Mouse (Mus musculus) kidney, embryonic 14.5 days (tissue): ENCODE results near the gene Fam161b. TPM values are rescaled to one million over a fixed set of nuclear protein-coding genes. Genes with fewer than 3 reads are reported as not detected.

Source experiments
- ATAC-seq: fragments of 200-750 bp; cut with Nextera tagmentation; 2 replicates; pipeline ENCODE4 v1.8.0; 2017; ENCODE audit warnings: moderate number of reproducible peaks, mild to moderate bottlenecking, moderate TSS enrichment, moderate library complexity; ENCODE audit not compliant: low FRiP score, low TSS enrichment
- H3K27ac ChIP-seq: fragments of 300-500 bp; sonication (generic); 2 replicates; pipeline ENCODE4 v1.5.1; 2014; ENCODE audit warnings: low read depth, mild to moderate bottlenecking, low read length, moderate library complexity, mixed read lengths
- H3K27me3 ChIP-seq: fragments of 300-500 bp; sonication (generic); 2 replicates; pipeline ENCODE4 v1.6.1; 2014; ENCODE audit warnings: mild to moderate bottlenecking, low read length; ENCODE audit not compliant: control insufficient read depth, insufficient read depth
- H3K36me3 ChIP-seq: fragments of 300-500 bp; sonication (generic); 2 replicates; pipeline ENCODE4 v1.6.1; 2014; ENCODE audit warnings: low read length, mixed read lengths; ENCODE audit not compliant: control insufficient read depth, insufficient read depth
- H3K4me1 ChIP-seq: fragments of 300-500 bp; sonication (generic); 2 replicates; pipeline ENCODE4 v1.6.1; 2014; ENCODE audit warnings: low read length, mixed read lengths; ENCODE audit not compliant: control insufficient read depth, insufficient read depth
- H3K4me2 ChIP-seq: fragments of 300-500 bp; sonication (generic); replicated peaks from 2 replicates; pipeline ENCODE4 v1.6.1; 2014; ENCODE audit warnings: low read depth, mild to moderate bottlenecking, low read length
- H3K4me3 ChIP-seq: fragments of 300-500 bp; sonication (generic); 2 replicates; pipeline ENCODE4 v1.5.1; 2014; ENCODE audit warnings: mild to moderate bottlenecking, low read length
- H3K9ac ChIP-seq: fragments of 300-500 bp; sonication (generic); 2 replicates; pipeline ENCODE4 v1.6.1; 2014; ENCODE audit warnings: low read depth, mild to moderate bottlenecking, low read length, moderate library complexity
- H3K9me3 ChIP-seq: fragments of 300-500 bp; sonication (generic); 2 replicates; pipeline ENCODE4 v1.6.1; 2016; ENCODE audit warnings: low read length; ENCODE audit not compliant: control insufficient read depth
- WGBS: fragments of 180-500 bp; shearing (Covaris S2); extraction: QIAGEN DNeasy Blood & Tissue Kit; methylation state at CpG from one replicate; pipeline ENCODE4 v1.1.7; 2014; 5-methylcytosine and 5-hydroxymethylcytosine counted together
- polyA plus RNA-seq: library from polyadenylated mRNA; unstranded; fragments of >200 nt; fragmentation: Nextera tagmentation; extraction: Ambion mirVana; gene quantifications from 2 replicates; pipeline ENCODE4 v1.2.1, GENCODE M21; 2014

Gene Fam161b
- polyA plus RNA-seq, 1 experiment from 2014 or later, result 3.7 TPM

GRCm38 (mm10) chr12:84388097-84388496 lies 26.5 kb upstream of the Fam161b start:
- Histone ChIP-seq H3K4me2 (no peak overlapping the region), H3K9me3 (no peaks in the 10 kb centered on the region), H3K4me1 (no peaks in the 10 kb centered on the region), H3K9ac (no peak overlapping the region), H3K4me3 (no peak overlapping the region), H3K27ac (no peak overlapping the region), H3K27me3 (no peaks in the 10 kb centered on the region), H3K36me3 (no peaks in the 10 kb centered on the region; the same call in 1 of the 2 replicates)
- ATAC-seq, result no peak
- WGBS, result 86% methylated on average over 8 of the region's 8 CpGs

- Histone ChIP-seq H3K9ac (no peak overlapping the region), H3K4me2 (no peak overlapping the region), H3K4me1 (no peaks in the 10 kb centered on the region), H3K4me3 (no peak overlapping the region), H3K27me3 (no peaks in the 10 kb centered on the region), H3K27ac (no peak overlapping the region), H3K9me3 (no peaks in the 10 kb centered on the region), H3K36me3 (no peaks in the 10 kb centered on the region; the same call in 1 of the 2 replicates)
- ATAC-seq, result no peak
- WGBS, result 94% methylated on average over 4 of the region's 4 CpGs
These were observed 23.8 kb upstream of the Fam161b start for GRCm38 (mm10) chr12:84385408-84385807.

- no peak for ATAC-seq
- no peak overlapping the region for H3K4me2 ChIP-seq
- H3K36me3 ChIP-seq, result no peaks in the 10 kb centered on the region; the same call in 1 of the 2 replicates
- H3K4me3 ChIP-seq, result no peak overlapping the region
- no peaks in the 10 kb centered on the region for H3K4me1 ChIP-seq
- H3K9me3 ChIP-seq, result no peaks in the 10 kb centered on the region
- no peak overlapping the region for H3K27ac ChIP-seq
- no peak overlapping the region for H3K9ac ChIP-seq
- H3K27me3 ChIP-seq, result no peaks in the 10 kb centered on the region
- WGBS, result 78% methylated on average over 5 of the region's 5 CpGs
These were observed 23.0 kb upstream of the Fam161b start for GRCm38 (mm10) chr12:84384644-84385081.

- H3K4me3 ChIP-seq, result no peak overlapping the region
- no peaks in the 10 kb centered on the region for H3K27me3 ChIP-seq
- H3K9me3 ChIP-seq, result no peaks in the 10 kb centered on the region
- H3K9ac ChIP-seq, result no peak overlapping the region
- WGBS, result 88% methylated on average over 4 of the region's 4 CpGs
- H3K4me1 ChIP-seq, result no peaks in the 10 kb centered on the region
- H3K27ac ChIP-seq, result no peak overlapping the region
- H3K36me3 ChIP-seq, result no peaks in the 10 kb centered on the region; the same call in 1 of the 2 replicates
- no peak for ATAC-seq
- no peak overlapping the region for H3K4me2 ChIP-seq
These were observed 20.7 kb upstream of the Fam161b start for GRCm38 (mm10) chr12:84382369-84382768.

- H3K4me1 ChIP-seq, result 0 out of 2 replicates have a peak, but pooled peaks cover 5% of the 10 kb centered on the region
- H3K36me3 ChIP-seq, result peaks cover 59% of the 10 kb centered on the region
- peak overlapping the region; percentile 55 for H3K27ac ChIP-seq
- no peaks in the 10 kb centered on the region for H3K9me3 ChIP-seq
- WGBS, result 36% methylated on average over 6 of the region's 6 CpGs
- H3K9ac ChIP-seq, result no peak overlapping the region
- ATAC-seq, result peak; percentile 84
- H3K4me2 ChIP-seq, result no peak overlapping the region
- no peak overlapping the region for H3K4me3 ChIP-seq
- H3K27me3 ChIP-seq, result no peaks in the 10 kb centered on the region
These were observed 12.3 kb upstream of the Fam161b start for GRCm38 (mm10) chr12:84373831-84374481.

GRCm38 (mm10) chr12:84371647-84372046 lies 10.0 kb upstream of the Fam161b start:
- Histone ChIP-seq H3K9ac (no peak overlapping the region), H3K27ac (no peak overlapping the region), H3K4me1 (0 out of 2 replicates have a peak, but pooled peaks cover 5% of the 10 kb centered on the region), H3K36me3 (peaks cover 72% of the 10 kb centered on the region), H3K27me3 (no peaks in the 10 kb centered on the region), H3K4me2 (no peak overlapping the region), H3K9me3 (no peaks in the 10 kb centered on the region), H3K4me3 (no peak overlapping the region)
- 91% methylated on average over 5 of the region's 5 CpGs for WGBS
- ATAC-seq, result no peak

- no peak for ATAC-seq
- Histone ChIP-seq H3K27ac (no peak overlapping the region), H3K9ac (no peak overlapping the region), H3K9me3 (no peaks in the 10 kb centered on the region), H3K4me1 (peaks cover 6% of the 10 kb centered on the region; the same call in 1 of the 2 replicates), H3K36me3 (peaks cover 42% of the 10 kb centered on the region), H3K27me3 (no peaks in the 10 kb centered on the region), H3K4me3 (no peak overlapping the region), H3K4me2 (no peak overlapping the region)
- WGBS, result 79% methylated on average over 9 of the region's 9 CpGs
These were observed 5.3 kb upstream of the Fam161b start for GRCm38 (mm10) chr12:84366971-84367370.

- Histone ChIP-seq H3K4me3 (no peak overlapping the region), H3K4me2 (no peak overlapping the region), H3K9ac (no peak overlapping the region), H3K9me3 (no peaks in the 10 kb centered on the region), H3K36me3 (peaks cover 24% of the 10 kb centered on the region), H3K27me3 (no peaks in the 10 kb centered on the region), H3K4me1 (peaks cover 11% of the 10 kb centered on the region), H3K27ac (no peak overlapping the region)
- ATAC-seq, result no peak
- 89% methylated on average over 6 of the region's 6 CpGs for WGBS
These were observed 3.5 kb upstream of the Fam161b start for GRCm38 (mm10) chr12:84365137-84365536.

GRCm38 (mm10) chr12:84364291-84364690 lies 2.7 kb upstream of the Fam161b start:
- Histone ChIP-seq H3K9ac (no peak overlapping the region), H3K27me3 (no peaks in the 10 kb centered on the region)
- no peak for ATAC-seq

More at GRCm38 (mm10) chr12:84364291-84364690, 2.7 kb upstream of the Fam161b start:
- peaks cover 11% of the 10 kb centered on the region for H3K4me1 ChIP-seq
- H3K36me3 ChIP-seq, result peaks cover 16% of the 10 kb centered on the region
- WGBS, result 85% methylated on average over 9 of the region's 9 CpGs
- H3K4me3 ChIP-seq, result no peak overlapping the region
- H3K9me3 ChIP-seq, result no peaks in the 10 kb centered on the region
- no peak overlapping the region for H3K27ac ChIP-seq
- H3K4me2 ChIP-seq, result no peak overlapping the region
